Mouse (Mus musculus) kidney, postnatal 0 days (tissue): ENCODE data around the gene H2al1i. TPM values are rescaled to one million over a fixed set of nuclear protein-coding genes. Genes with fewer than 3 reads are reported as not detected.
"Not testable (repeated sequence)": the region's sequence is repeated elsewhere in the genome, so short reads cannot be mapped to it uniquely, and the experiment has no call there.

Experiments
- ATAC-seq: fragments of 200-750 bp; cut with Nextera tagmentation; replicated peaks from 2 replicates; pipeline ENCODE4 v1.8.0; 2017; ENCODE audit warnings: low read depth, moderate number of reproducible peaks, moderate TSS enrichment, moderate library complexity; ENCODE audit not compliant: low FRiP score
- DNase-seq: peaks from one replicate; pipeline ENCODE4 v3.0.0-alpha.2; 2016; ENCODE audit warnings: low spot score
- H3K27ac ChIP-seq: fragments of 300-500 bp; sonication (generic); 2 replicates; pipeline ENCODE4 v1.5.1; 2014; ENCODE audit warnings: mild to moderate bottlenecking
- H3K27me3 ChIP-seq: fragments of 300-500 bp; sonication (generic); 2 replicates; pipeline ENCODE4 v1.6.1; 2014; ENCODE audit warnings: low read length, mixed read lengths; ENCODE audit not compliant: insufficient read depth
- H3K36me3 ChIP-seq: fragments of 300-500 bp; sonication (generic); 2 replicates; pipeline ENCODE4 v1.6.1; 2014; ENCODE audit warnings: low read length, mixed read lengths; ENCODE audit not compliant: insufficient read depth
- H3K4me1 ChIP-seq: fragments of 300-500 bp; sonication (generic); replicated peaks from 2 replicates; pipeline ENCODE4 v1.6.1; 2014; ENCODE audit warnings: antibody characterized with exemption, low read length, mixed read lengths; ENCODE audit not compliant: insufficient read depth
- H3K4me2 ChIP-seq: fragments of 300-500 bp; sonication (generic); 2 replicates; pipeline ENCODE4 v1.6.1; 2014; ENCODE audit warnings: mild to moderate bottlenecking, low read length, moderate library complexity, mixed read lengths
- H3K4me3 ChIP-seq: fragments of 300-500 bp; sonication (generic); replicated peaks from 2 replicates; pipeline ENCODE4 v1.5.1; 2014; ENCODE audit warnings: low read depth, low read length
- H3K9ac ChIP-seq: fragments of 300-500 bp; sonication (generic); 2 replicates; pipeline ENCODE4 v1.6.1; 2014; ENCODE audit warnings: low read depth, low read length
- H3K9me3 ChIP-seq: fragments of 300-500 bp; sonication (generic); replicated peaks from 2 replicates; pipeline ENCODE4 v1.6.1; 2016; ENCODE audit warnings: low read length, inconsistent platforms, mixed read lengths
- CTCF ChIP-seq: IDR thresholded peaks from 2 replicates; pipeline ENCODE4 v1.5.1; 2016; ENCODE audit warnings: antibody characterized with exemption, low read depth, mild to moderate bottlenecking, moderate library complexity
- WGBS: fragments of 180-500 bp; shearing (Covaris S2); extraction: QIAGEN DNeasy Blood & Tissue Kit; methylation state at CpG from one replicate; pipeline ENCODE4 v1.1.7; 2014; 5-methylcytosine and 5-hydroxymethylcytosine counted together
- polyA plus RNA-seq: library from polyadenylated mRNA; unstranded; fragments of >200 nt; fragmentation: Nextera tagmentation; extraction: Ambion mirVana; gene quantifications from 2 replicates; pipeline ENCODE4 v1.2.1, GENCODE M21; 2015

Gene H2al1i
- polyA plus RNA-seq, 1 experiment from 2014 or later, result not detected

DNA sequence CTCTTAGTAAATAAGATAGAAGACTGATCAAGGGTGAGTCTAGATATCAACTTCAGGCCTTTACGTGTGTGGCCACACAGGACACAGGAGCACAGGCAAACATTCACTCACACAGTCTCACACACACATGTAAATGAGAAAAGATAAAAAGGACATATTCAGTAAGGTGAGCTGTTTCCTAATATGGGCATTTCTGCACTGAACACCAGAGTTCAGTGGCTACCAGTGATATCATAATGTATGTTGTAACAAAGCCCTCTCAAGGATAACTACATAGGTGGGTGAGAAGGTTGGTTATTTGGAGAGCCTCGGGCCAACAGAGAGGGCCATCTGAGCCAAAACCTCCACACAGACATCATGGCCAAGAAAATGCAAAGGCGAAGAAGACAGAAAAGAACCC, 12.8 kb upstream of the H2al1i start, which contains the start of gene H2al1e:
H2al1e (plus strand) TSS at position 301 of the 400 bp plus-strand sequence.
- not testable (repeated sequence) for H3K4me2 ChIP-seq, H3K9ac ChIP-seq, H3K4me1 ChIP-seq, H3K27me3 ChIP-seq, H3K9me3 ChIP-seq, H3K27ac ChIP-seq, H3K36me3 ChIP-seq, ATAC-seq, H3K4me3 ChIP-seq, DNase-seq
- no CpG with 5 or more reads among the region's 3 CpGs for WGBS

DNA sequence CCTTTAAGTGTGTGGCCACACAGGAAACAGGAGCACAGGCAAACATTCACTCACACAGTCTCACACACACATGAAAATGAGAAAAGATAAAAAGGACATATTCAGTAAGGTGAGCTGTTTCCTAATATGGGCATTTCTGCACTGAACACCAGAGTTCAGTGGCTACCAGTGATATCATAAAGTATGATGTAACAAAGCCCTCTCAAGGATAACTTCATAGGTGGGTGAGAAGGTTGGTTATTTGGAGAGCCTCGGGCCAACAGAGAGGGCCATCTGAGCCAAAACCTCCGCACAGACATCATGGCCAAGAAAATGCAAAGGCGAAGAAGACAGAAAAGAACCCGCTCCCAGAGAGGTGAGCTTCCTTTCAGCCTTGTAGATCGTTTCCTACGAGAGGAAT, 9.6 kb upstream of the H2al1i start, which contains the start of gene H2al1f:
H2al1f (plus strand) TSS at position 301 of the 400 bp plus-strand sequence.
- not testable (repeated sequence) for H3K9me3 ChIP-seq, H3K27me3 ChIP-seq, H3K4me2 ChIP-seq, H3K36me3 ChIP-seq, H3K27ac ChIP-seq, H3K4me1 ChIP-seq, H3K9ac ChIP-seq, H3K4me3 ChIP-seq, DNase-seq, ATAC-seq
- no CpG with 5 or more reads among the region's 6 CpGs for WGBS

DNA sequence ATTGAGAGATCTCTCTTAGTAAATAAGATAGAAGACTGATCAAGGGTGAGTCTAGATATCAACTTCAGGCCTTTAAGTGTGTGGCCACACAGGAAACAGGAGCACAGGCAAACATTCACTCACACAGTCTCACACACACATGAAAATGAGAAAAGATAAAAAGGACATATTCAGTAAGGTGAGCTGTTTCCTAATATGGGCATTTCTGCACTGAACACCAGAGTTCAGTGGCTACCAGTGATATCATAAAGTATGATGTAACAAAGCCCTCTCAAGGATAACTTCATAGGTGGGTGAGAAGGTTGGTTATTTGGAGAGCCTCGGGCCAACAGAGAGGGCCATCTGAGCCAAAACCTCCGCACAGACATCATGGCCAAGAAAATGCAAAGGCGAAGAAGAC, 6.5 kb upstream of the H2al1i start, which contains the start of gene H2al1g:
H2al1g (plus strand) TSS at position 301 of the 400 bp plus-strand sequence.
- not testable (repeated sequence) for H3K27me3 ChIP-seq, H3K36me3 ChIP-seq, H3K4me3 ChIP-seq, H3K4me2 ChIP-seq, H3K9ac ChIP-seq, H3K9me3 ChIP-seq, H3K4me1 ChIP-seq, ATAC-seq, DNase-seq, H3K27ac ChIP-seq
- WGBS, result no CpG with 5 or more reads among the region's 3 CpGs

DNA sequence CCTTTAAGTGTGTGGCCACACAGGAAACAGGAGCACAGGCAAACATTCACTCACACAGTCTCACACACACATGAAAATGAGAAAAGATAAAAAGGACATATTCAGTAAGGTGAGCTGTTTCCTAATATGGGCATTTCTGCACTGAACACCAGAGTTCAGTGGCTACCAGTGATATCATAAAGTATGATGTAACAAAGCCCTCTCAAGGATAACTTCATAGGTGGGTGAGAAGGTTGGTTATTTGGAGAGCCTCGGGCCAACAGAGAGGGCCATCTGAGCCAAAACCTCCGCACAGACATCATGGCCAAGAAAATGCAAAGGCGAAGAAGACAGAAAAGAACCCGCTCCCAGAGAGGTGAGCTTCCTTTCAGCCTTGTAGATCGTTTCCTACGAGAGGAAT, 3.3 kb upstream of the H2al1i start, which contains the start of gene H2al1h:
H2al1h (plus strand) TSS at position 301 of the 400 bp plus-strand sequence.
- H3K4me2 ChIP-seq, H3K9me3 ChIP-seq, H3K9ac ChIP-seq, H3K36me3 ChIP-seq, H3K27ac ChIP-seq, H3K27me3 ChIP-seq, ATAC-seq, DNase-seq, H3K4me1 ChIP-seq, H3K4me3 ChIP-seq: not testable (repeated sequence)
- no CpG with 5 or more reads among the region's 6 CpGs for WGBS

DNA sequence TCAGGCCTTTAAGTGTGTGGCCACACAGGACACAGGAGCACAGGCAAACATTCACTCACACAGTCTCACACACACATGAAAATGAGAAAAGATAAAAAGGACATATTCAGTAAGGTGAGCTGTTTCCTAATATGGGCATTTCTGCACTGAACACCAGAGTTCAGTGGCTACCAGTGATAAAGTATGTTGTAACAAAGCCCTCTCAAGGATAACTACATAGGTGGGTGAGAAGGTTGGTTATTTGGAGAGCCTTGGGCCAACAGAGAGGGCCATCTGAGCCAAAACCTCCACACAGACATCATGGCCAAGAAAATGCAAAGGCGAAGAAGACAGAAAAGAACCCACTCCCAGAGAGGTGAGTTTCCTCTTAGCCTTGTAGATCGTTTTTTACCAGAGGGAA, 3.1 kb downstream of the H2al1i start, which contains the start of gene H2al1j:
H2al1j (plus strand) TSS at position 301 of the 400 bp plus-strand sequence.
- not testable (repeated sequence) for ATAC-seq, H3K27ac ChIP-seq, H3K9ac ChIP-seq, H3K36me3 ChIP-seq, H3K4me1 ChIP-seq, H3K4me3 ChIP-seq, H3K4me2 ChIP-seq, H3K27me3 ChIP-seq, DNase-seq, H3K9me3 ChIP-seq
- WGBS, result 96% methylated on average over 2 of the region's 2 CpGs

DNA sequence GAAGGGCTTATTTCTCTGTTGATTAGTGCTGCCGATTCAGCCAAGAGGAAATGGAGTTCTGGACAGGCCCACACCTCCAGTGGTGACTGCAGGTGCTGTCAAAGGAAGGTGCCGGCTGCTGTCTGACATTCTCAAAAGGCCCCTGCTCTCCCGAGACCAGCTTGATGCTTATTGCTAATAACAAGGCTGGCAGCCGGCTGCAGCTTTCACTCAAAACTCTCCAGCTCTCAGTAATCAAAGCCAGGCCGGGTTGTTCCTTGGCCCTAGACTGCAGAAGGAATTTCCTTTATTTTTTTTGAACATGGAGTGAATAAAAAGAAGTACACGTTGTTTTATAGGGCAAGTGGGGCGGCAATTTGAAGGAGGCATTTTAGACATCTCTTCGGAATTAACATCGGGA, 21.3 kb downstream of the H2al1i start:
- Histone ChIP-seq H3K4me2 (no peak overlapping the region), H3K36me3 (no peaks in the 10 kb centered on the region), H3K9ac (no peak overlapping the region), H3K4me1 (no peaks in the 10 kb centered on the region), H3K27ac (no peak overlapping the region), H3K9me3 (no peaks in the 10 kb centered on the region), H3K4me3 (no peak overlapping the region), H3K27me3 (no peaks in the 10 kb centered on the region)
- DNase-seq (no peak), ATAC-seq (no peak)
- no peak for TF ChIP-seq CTCF
- WGBS, result 76% methylated on average over 9 of the region's 9 CpGs

DNA sequence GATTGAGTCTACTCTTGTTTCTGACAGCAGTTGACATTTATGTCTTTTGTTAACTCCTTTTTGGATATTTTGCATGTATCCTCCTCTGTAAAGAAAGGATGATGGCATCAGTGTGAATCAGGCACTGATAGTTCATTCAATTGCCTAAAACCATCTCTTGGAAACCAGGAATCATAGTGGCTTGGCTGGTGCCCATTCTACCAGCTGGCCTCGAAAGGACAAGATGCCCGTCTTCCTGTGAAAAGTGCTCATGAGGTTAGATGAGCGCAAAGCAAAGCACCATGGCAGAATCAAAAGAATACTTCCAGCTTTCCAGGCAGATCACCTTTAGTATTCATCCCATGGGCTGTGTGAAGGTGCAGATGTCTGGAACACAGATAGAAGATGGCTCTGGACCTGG, 22.3 kb downstream of the H2al1i start:
- no peak overlapping the region for H3K4me3 ChIP-seq
- no peaks in the 10 kb centered on the region for H3K9me3 ChIP-seq
- no peak overlapping the region for H3K27ac ChIP-seq
- no peak overlapping the region for H3K9ac ChIP-seq
- 92% methylated on average over 3 of the region's 3 CpGs for WGBS
- TF ChIP-seq CTCF, result no peak
- H3K27me3 ChIP-seq, result no peaks in the 10 kb centered on the region
- no peaks in the 10 kb centered on the region for H3K4me1 ChIP-seq
- ATAC-seq, result no peak
- H3K36me3 ChIP-seq, result no peaks in the 10 kb centered on the region
- no peak for DNase-seq
- H3K4me2 ChIP-seq, result no peak overlapping the region
